Mouse (Mus musculus) intestine, embryonic 16.5 days (tissue): ENCODE data around the gene 1700080O16Rik. TPM values are rescaled to one million over a fixed set of nuclear protein-coding genes. Genes with fewer than 3 reads are reported as not detected.

ENCODE experiments used
- polyA plus RNA-seq: library from polyadenylated mRNA; unstranded; fragments of >200 nt; fragmentation: Nextera tagmentation; extraction: Ambion mirVana; gene quantifications from 2 replicates; pipeline ENCODE4 v1.2.1, GENCODE M21; 2015

Gene 1700080O16Rik
- polyA plus RNA-seq, 1 experiment from 2014 or later: not detected

Other genes starting within 250 kb of the 1700080O16Rik start
- gene Usp26, start 171.5 kb downstream of the 1700080O16Rik start, polyA plus RNA-seq: not detected in 2 replicates
- 26.3 and 26.6 TPM in 2 replicates for gene Gpc4, start 192.5 kb upstream of the 1700080O16Rik start, polyA plus RNA-seq